Comparison of ENCODE assay signal across 8 mouse cellular contexts in genomic region chr6:142538503-142538902, GRCm38 (mm10). TPM values are rescaled to one million over a fixed set of nuclear protein-coding genes. Genes with fewer than 3 reads are reported as not detected.
A peak's percentile ranks its signal among the peaks of the same experiment; 100 is the strongest.
DNase-seq lines count a peak whose midpoint lies in the region; ATAC-seq lines count a peak whose summit lies in the region.
"Had no signal": no experiment of that assay in that cellular context is flagged by ENCODE, and none has a peak within 500 bp of the region (broad histone marks: within the 10 kb centered on the region; RNA-seq: fewer than 3 reads in every experiment).

No protein-coding gene starts in this region.

- H3K4me2 ChIP-seq in kidney, embryonic 14.5 days (replicated peaks; ENCODE audit: low read depth, low read length), result no peak overlapping the region
- H3K4me2 ChIP-seq: hindbrain, embryonic 15.5 days had no signal

- H3K4me1 ChIP-seq in brown adipose tissue, adult 24 weeks (ENCODE audit: control insufficient read depth, insufficient read depth, insufficient read length, low read length), result peaks cover 11% of the 10 kb centered on the region
- no peaks in the 10 kb centered on the region for H3K4me1 ChIP-seq in kidney, embryonic 14.5 days (ENCODE audit: control insufficient read depth, insufficient read depth, low read length)
- H3K4me1 ChIP-seq: hindbrain, embryonic 15.5 days had no signal

- ATAC-seq in kidney, embryonic 14.5 days (ENCODE audit: low FRiP score, low TSS enrichment), result peak; percentile 60; the same call in 1 of the 2 replicates

- no peak overlapping the region for H3K9ac ChIP-seq in kidney, embryonic 14.5 days (ENCODE audit: low read depth, low read length)
- H3K9ac ChIP-seq: hindbrain, embryonic 15.5 days had no signal

- H3K9me3 ChIP-seq in kidney, embryonic 14.5 days (ENCODE audit: control insufficient read depth, low read length), result no peaks in the 10 kb centered on the region
- H3K9me3 ChIP-seq: hindbrain, embryonic 15.5 days had no signal

- H3K36me3 ChIP-seq in kidney, embryonic 14.5 days (ENCODE audit: control insufficient read depth, insufficient read depth, low read length), result no peaks in the 10 kb centered on the region
- H3K36me3 ChIP-seq: hindbrain, embryonic 15.5 days had no signal

- peak; percentile 9 for DNase-seq in ZHBTc4 (ENCODE audit: low read depth, low spot score)
- DNase-seq in naive thymus-derived CD4-positive, alpha-beta T cell, adult 2 months (ENCODE audit: low read depth), result peak; percentile 67
- DNase-seq in layer of hippocampus, adult 9-10 months (ENCODE audit: low spot score), result no peak
- no peak for DNase-seq in neural tube, embryonic 10.5 days (ENCODE audit: extremely low spot score, low spot score)
- DNase-seq in layer of hippocampus, adult 9-11 months, result no peak

- H3K4me3 ChIP-seq in brown adipose tissue, adult 24 weeks (ENCODE audit: insufficient read depth, low read depth, low read length), result no peak overlapping the region
- H3K4me3 ChIP-seq in kidney, embryonic 14.5 days (ENCODE audit: low read length), result no peak overlapping the region
- H3K4me3 ChIP-seq: hindbrain, embryonic 15.5 days had no signal

- peak overlapping the region; percentile 36 for H3K27ac ChIP-seq in brown adipose tissue, adult 24 weeks (replicated peaks; ENCODE audit: low read depth, low read length)
- H3K27ac ChIP-seq in kidney, embryonic 14.5 days (ENCODE audit: low read depth, low read length), result no peak overlapping the region
- H3K27ac ChIP-seq: hindbrain, embryonic 15.5 days had no signal

- 77% methylated on average over 17 of the region's 17 CpGs for WGBS in kidney, embryonic 14.5 days

- no peaks in the 10 kb centered on the region for H3K27me3 ChIP-seq in kidney, embryonic 14.5 days (ENCODE audit: control insufficient read depth, insufficient read depth, low read length)
- H3K27me3 ChIP-seq: hindbrain, embryonic 15.5 days had no signal

RNA-seq across cellular contexts. Expression of gene Ldhb, which starts 30.7 kb away (rescaled TPM):
- polyA plus RNA-seq in brown adipose tissue, adult 24 weeks (2012; ENCODE audit: insufficient read depth, insufficient read length, missing spikeins), result 1,125 and 1,392 TPM in 2 replicates
- 578 and 592 TPM in 2 replicates for polyA plus RNA-seq in kidney, embryonic 14.5 days (2014; fragmentation: Nextera tagmentation; extraction: Ambion mirVana)

RNA-seq across cellular contexts. Expression of gene Kcnj8, which starts 32.9 kb away (rescaled TPM):
- polyA plus RNA-seq in brown adipose tissue, adult 24 weeks (2012; ENCODE audit: insufficient read depth, insufficient read length, missing spikeins), result 11.2 and 17.3 TPM in 2 replicates
- polyA plus RNA-seq in kidney, embryonic 14.5 days (2014; fragmentation: Nextera tagmentation; extraction: Ambion mirVana), result 18.8 and 21.0 TPM in 2 replicates

Comparison
In these comparisons a context has a peak if more than half of its experiments do, and no peak if none do; other contexts are left out.
1. DNase-seq: peak in ZHBTc4 (single experiment) and naive thymus-derived CD4-positive, alpha-beta T cell, adult 2 months (single experiment); none in layer of hippocampus, adult 9-10 months (single experiment), neural tube, embryonic 10.5 days (single experiment) and layer of hippocampus, adult 9-11 months (single experiment).